Mouse (Mus musculus): ENCODE results near the gene Olfr678. TPM values are rescaled to one million over a fixed set of nuclear protein-coding genes. Genes with fewer than 3 reads are reported as not detected.

Olfr678 gene
- polyA plus RNA-seq, 1 experiment from 2014 or later: not detected

Other genes with a start within 250 kb of the Olfr678 start
- not detected in 2 replicates for gene Usp17lb, start 221.9 kb upstream of the Olfr678 start, polyA plus RNA-seq (2015; fragmentation: Nextera tagmentation; extraction: Ambion mirVana)
- not detected in 2 replicates for gene Usp17la, start 207.5 kb upstream of the Olfr678 start, polyA plus RNA-seq (2015; fragmentation: Nextera tagmentation; extraction: Ambion mirVana)
- gene Olfr665, start 186.4 kb upstream of the Olfr678 start, polyA plus RNA-seq (2015; fragmentation: Nextera tagmentation; extraction: Ambion mirVana): not detected in 2 replicates
- not detected in 2 replicates for gene Olfr666, start 168.5 kb upstream of the Olfr678 start, polyA plus RNA-seq (2015; fragmentation: Nextera tagmentation; extraction: Ambion mirVana)
- not detected in 2 replicates for gene Olfr667, start 143.0 kb upstream of the Olfr678 start, polyA plus RNA-seq (2015; fragmentation: Nextera tagmentation; extraction: Ambion mirVana)
- not detected in 2 replicates for gene Olfr668, start 136.4 kb upstream of the Olfr678 start, polyA plus RNA-seq (2015; fragmentation: Nextera tagmentation; extraction: Ambion mirVana)
- not detected in 2 replicates for gene Olfr669, start 130.2 kb upstream of the Olfr678 start, polyA plus RNA-seq (2015; fragmentation: Nextera tagmentation; extraction: Ambion mirVana)
- not detected in 2 replicates for gene Olfr670, start 101.9 kb upstream of the Olfr678 start, polyA plus RNA-seq (2015; fragmentation: Nextera tagmentation; extraction: Ambion mirVana)
- not detected in 2 replicates for gene Olfr671, start 85.3 kb upstream of the Olfr678 start, polyA plus RNA-seq (2015; fragmentation: Nextera tagmentation; extraction: Ambion mirVana)
- gene Olfr672, start 62.4 kb upstream of the Olfr678 start, polyA plus RNA-seq (2015; fragmentation: Nextera tagmentation; extraction: Ambion mirVana): not detected in 2 replicates
- not detected in 2 replicates for gene Olfr675, start 36.0 kb upstream of the Olfr678 start, polyA plus RNA-seq (2015; fragmentation: Nextera tagmentation; extraction: Ambion mirVana)
- not detected in 2 replicates for gene Olfr676, start 31.8 kb upstream of the Olfr678 start, polyA plus RNA-seq (2015; fragmentation: Nextera tagmentation; extraction: Ambion mirVana)
- gene Olfr677, start 13.1 kb upstream of the Olfr678 start, polyA plus RNA-seq (2015; fragmentation: Nextera tagmentation; extraction: Ambion mirVana): not detected in 2 replicates
- not detected in 2 replicates for gene Olfr679, start 16.7 kb downstream of the Olfr678 start, polyA plus RNA-seq (2015; fragmentation: Nextera tagmentation; extraction: Ambion mirVana)
- gene Olfr680-ps1, start 28.3 kb downstream of the Olfr678 start, polyA plus RNA-seq (2015; fragmentation: Nextera tagmentation; extraction: Ambion mirVana): not detected in 2 replicates
- gene Olfr681, start 52.4 kb downstream of the Olfr678 start, polyA plus RNA-seq (2015; fragmentation: Nextera tagmentation; extraction: Ambion mirVana): not detected in 2 replicates
- gene Olfr683, start 82.5 kb downstream of the Olfr678 start, polyA plus RNA-seq (2015; fragmentation: Nextera tagmentation; extraction: Ambion mirVana): not detected in 2 replicates
- gene Olfr684, start 99.2 kb downstream of the Olfr678 start, polyA plus RNA-seq (2015; fragmentation: Nextera tagmentation; extraction: Ambion mirVana): not detected in 2 replicates
- gene Olfr685, start 121.5 kb downstream of the Olfr678 start, polyA plus RNA-seq (2015; fragmentation: Nextera tagmentation; extraction: Ambion mirVana): not detected in 2 replicates
- gene Olfr686, start 143.0 kb downstream of the Olfr678 start, polyA plus RNA-seq (2015; fragmentation: Nextera tagmentation; extraction: Ambion mirVana): not detected in 2 replicates
- not detected in 2 replicates for gene Olfr688, start 223.6 kb downstream of the Olfr678 start, polyA plus RNA-seq (2015; fragmentation: Nextera tagmentation; extraction: Ambion mirVana)
- not detected in 2 replicates for gene Olfr689, start 246.7 kb downstream of the Olfr678 start, polyA plus RNA-seq (2015; fragmentation: Nextera tagmentation; extraction: Ambion mirVana)

Data from stomach, embryonic 16.5 days (tissue).